Mouse (Mus musculus): ENCODE results near the gene Nolc1. TPM values are rescaled to one million over a fixed set of nuclear protein-coding genes. Genes with fewer than 3 reads are reported as not detected.

Nolc1 gene
- 56.7 and 62.2 TPM in 2 replicates for polyA plus RNA-seq (2015; fragmentation: Nextera tagmentation; extraction: Ambion mirVana)

GRCm38 (mm10) chr19:46075616-46076607 is at the start of gene Nolc1:
Gene Nolc1 (plus strand): TSS chr19:46075863.

GRCm38 (mm10) chr19:46044271-46044992 is 31.2 kb upstream of the Nolc1 start, which contains the start of gene Pprc1:
Gene Pprc1 (plus strand): TSS chr19:46044886.

GRCm38 (mm10) chr19:46044993-46045695 is 30.5 kb upstream of the Nolc1 start, which contains the start of gene Ldb1:
Gene Ldb1 (minus strand): TSS chr19:46045214.

GRCm38 (mm10) chr19:46131694-46132525 is 56.2 kb downstream of the Nolc1 start, which contains the start of gene Elovl3:
Gene Elovl3 (plus strand): TSS chr19:46131897.

Other genes starting within 250 kb of the Nolc1 start
- gene Armh3, start 77.4 kb upstream of the Nolc1 start, polyA plus RNA-seq (2015; fragmentation: Nextera tagmentation; extraction: Ambion mirVana), result 4.9 and 7.0 TPM in 2 replicates
- 3.2 and 3.6 TPM in 2 replicates for gene Hps6, start 72.4 kb upstream of the Nolc1 start, polyA plus RNA-seq (2015; fragmentation: Nextera tagmentation; extraction: Ambion mirVana)
- gene Pprc1, start 31.0 kb upstream of the Nolc1 start, polyA plus RNA-seq (2015; fragmentation: Nextera tagmentation; extraction: Ambion mirVana), result 15.5 and 19.1 TPM in 2 replicates
- 68.1 and 78.3 TPM in 2 replicates for gene Ldb1, start 30.6 kb upstream of the Nolc1 start, polyA plus RNA-seq (2015; fragmentation: Nextera tagmentation; extraction: Ambion mirVana)
- 0.10 and 0.25 TPM in 2 replicates for gene Elovl3, start 56.0 kb downstream of the Nolc1 start, polyA plus RNA-seq (2015; fragmentation: Nextera tagmentation; extraction: Ambion mirVana)
- 0.34 TPM in 1 of 2 replicates, not detected in the other for gene Pitx3, start 72.5 kb downstream of the Nolc1 start, polyA plus RNA-seq (2015; fragmentation: Nextera tagmentation; extraction: Ambion mirVana)
- 14.4 and 17.6 TPM in 2 replicates for gene Gbf1, start 76.6 kb downstream of the Nolc1 start, polyA plus RNA-seq (2015; fragmentation: Nextera tagmentation; extraction: Ambion mirVana)
- 5.3 and 6.6 TPM in 2 replicates for gene Nfkb2, start 228.5 kb downstream of the Nolc1 start, polyA plus RNA-seq (2015; fragmentation: Nextera tagmentation; extraction: Ambion mirVana)